In the genomic region with DNA sequence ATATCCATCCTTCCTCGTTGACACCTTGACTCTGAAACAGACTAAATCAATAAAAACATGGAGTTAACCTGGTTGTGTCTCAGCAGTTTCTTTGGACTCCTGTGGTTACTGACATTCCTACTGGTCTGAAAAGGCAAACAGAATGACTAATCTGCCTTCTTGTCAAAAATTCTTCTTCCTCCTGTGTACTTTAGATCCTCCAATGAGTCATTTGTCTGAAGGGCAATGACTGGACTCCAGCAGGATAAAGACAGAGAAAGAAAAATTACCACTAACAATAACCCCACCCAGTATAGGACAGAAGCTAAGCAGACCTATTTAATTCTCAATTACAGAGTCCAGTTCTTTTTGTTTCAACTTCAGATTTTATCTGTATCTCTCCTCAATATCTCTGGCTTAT, we compare ENCODE assay signal across 32 mouse cellular contexts. TPM values are rescaled to one million over a fixed set of nuclear protein-coding genes. Genes with fewer than 3 reads are reported as not detected.
DNase-seq lines count a peak whose midpoint lies in the region; ATAC-seq and TF ChIP-seq lines count a peak whose summit lies in the region.
"Had no signal": no experiment of that assay in that cellular context is flagged by ENCODE, and none has a peak within 500 bp of the region (broad histone marks: within the 10 kb centered on the region; RNA-seq: fewer than 3 reads in every experiment).

No protein-coding gene starts in this region.

- no peaks in the 10 kb centered on the region for H3K27me3 ChIP-seq in thymus, adult 2 months (ENCODE audit: control insufficient read depth, insufficient read depth, low read length)
- peaks cover 5% of the 10 kb centered on the region; the same call in 1 of the 2 replicates for H3K27me3 ChIP-seq in intestine, postnatal 0 days (replicated peaks; ENCODE audit: control insufficient read depth, insufficient read depth, low read length)
- no peaks in the 10 kb centered on the region for H3K27me3 ChIP-seq in forebrain, postnatal 0 days (ENCODE audit: insufficient read depth, low read length)
- H3K27me3 ChIP-seq in kidney, embryonic 15.5 days: peaks cover 10% of the 10 kb centered on the region
- H3K27me3 ChIP-seq: midbrain, embryonic 15.5 days; stomach, embryonic 15.5 days had no signal

- 80% methylated on average over 1 of the region's 1 CpGs for WGBS in thymus, adult 2 months
- 38% methylated on average over 1 of the region's 1 CpGs for WGBS in intestine, postnatal 0 days
- WGBS in forebrain, postnatal 0 days: 61% methylated on average over 1 of the region's 1 CpGs
- WGBS in kidney, embryonic 15.5 days: 67% methylated on average over 1 of the region's 1 CpGs

- DNase-seq in CD4-positive, CD25-positive, alpha-beta regulatory T cell, adult 2 months (ENCODE audit: low read depth, low spot score): peak; percentile 19
- DNase-seq in thymus, adult 2 months: no peak
- DNase-seq in thymus, postnatal 25 days: no peak
- DNase-seq in kidney, postnatal 25 days: no peak
- no peak for DNase-seq in forebrain, postnatal 0 days
- DNase-seq: adrenal gland, postnatal 14 days; cerebellum, adult 11 months; cerebellum, postnatal 10 days; gastrocnemius, postnatal 10 days; kidney, adult 11 months; layer of hippocampus, adult 9-11 months; lung, embryonic 14.5 days; lung, postnatal 14 days had no signal

- ATAC-seq in CD4-positive, CD25-positive, alpha-beta regulatory T cell, adult 4 months: no peak
- peak; percentile 45; the same call in 1 of the 2 replicates for ATAC-seq in intestine, postnatal 0 days
- no peak for ATAC-seq in forebrain, postnatal 0 days
- no peak for ATAC-seq in kidney, embryonic 15.5 days (replicated peaks; ENCODE audit: low FRiP score)
- ATAC-seq: hindbrain, embryonic 16.5 days; midbrain, embryonic 15.5 days had no signal

- H3K4me1 ChIP-seq in thymus, adult 2 months (replicated peaks; ENCODE audit: control insufficient read depth, insufficient read depth, low read length): peaks cover 3% of the 10 kb centered on the region
- no peaks in the 10 kb centered on the region for H3K4me1 ChIP-seq in intestine, postnatal 0 days (replicated peaks; ENCODE audit: control insufficient read depth, insufficient read depth, low read length)
- peaks cover 4% of the 10 kb centered on the region; the same call in 1 of the 2 replicates for H3K4me1 ChIP-seq in forebrain, postnatal 0 days (ENCODE audit: insufficient read depth)
- 0 out of 2 replicates have a peak, but pooled peaks cover 3% of the 10 kb centered on the region for H3K4me1 ChIP-seq in kidney, embryonic 15.5 days
- H3K4me1 ChIP-seq: limb, embryonic 12.5 days; liver, embryonic 15.5 days; stomach, embryonic 15.5 days had no signal

- H3K9me3 ChIP-seq in intestine, postnatal 0 days (ENCODE audit: control insufficient read depth): no peaks in the 10 kb centered on the region
- no peaks in the 10 kb centered on the region for H3K9me3 ChIP-seq in forebrain, postnatal 0 days (ENCODE audit: low read length)
- H3K9me3 ChIP-seq in kidney, embryonic 15.5 days (replicated peaks): no peaks in the 10 kb centered on the region
- H3K9me3 ChIP-seq: forebrain, embryonic 12.5 days; G1E; limb, embryonic 12.5 days; liver, embryonic 15.5 days; midbrain, embryonic 15.5 days; neural tube, embryonic 13.5 days; stomach, embryonic 15.5 days had no signal

- no peak for TF ChIP-seq CTCF in thymus, adult 2 months (IDR thresholded peaks at IDR 0.05; ENCODE audit: borderline replicate concordance, control insufficient read depth, extremely low read depth, insufficient read depth, low read length, poor library complexity)
- TF ChIP-seq CTCF in intestine, postnatal 0 days (IDR thresholded peaks at IDR 0.05; ENCODE audit: low read depth): no peak
- no peak for TF ChIP-seq CTCF in forebrain, postnatal 0 days (IDR thresholded peaks at IDR 0.05; ENCODE audit: low read depth)

- no peak overlapping the region for H3K4me3 ChIP-seq in thymus, adult 2 months (ENCODE audit: control insufficient read depth, insufficient read depth, low read length)
- H3K4me3 ChIP-seq in intestine, postnatal 0 days (ENCODE audit: low read depth, low read length): no peak overlapping the region
- H3K4me3 ChIP-seq in forebrain, postnatal 0 days (ENCODE audit: low read depth, low read length): no peak overlapping the region
- H3K4me3 ChIP-seq in kidney, embryonic 15.5 days (replicated peaks): no peak overlapping the region
- H3K4me3 ChIP-seq: forebrain, embryonic 12.5 days; limb, embryonic 12.5 days; liver, embryonic 15.5 days; midbrain, embryonic 15.5 days; neural tube, embryonic 13.5 days; stomach, embryonic 15.5 days had no signal

- H3K9ac ChIP-seq in intestine, postnatal 0 days (ENCODE audit: low read depth, low read length): no peak overlapping the region
- H3K9ac ChIP-seq in forebrain, postnatal 0 days: no peak overlapping the region
- H3K9ac ChIP-seq in kidney, embryonic 15.5 days: no peak overlapping the region
- H3K9ac ChIP-seq: forebrain, embryonic 12.5 days; limb, embryonic 12.5 days; liver, embryonic 15.5 days; lung, embryonic 14.5 days; midbrain, embryonic 15.5 days; neural tube, embryonic 13.5 days; stomach, embryonic 15.5 days had no signal

- no peak for TF ChIP-seq POLR2A in thymus, adult 2 months (IDR thresholded peaks at IDR 0.05; ENCODE audit: control insufficient read depth, extremely low read depth, insufficient read depth, low read length, poor library complexity)

- H3K4me2 ChIP-seq in intestine, postnatal 0 days (replicated peaks; ENCODE audit: low read depth): no peak overlapping the region
- no peak overlapping the region for H3K4me2 ChIP-seq in forebrain, postnatal 0 days (ENCODE audit: low read depth)
- no peak overlapping the region for H3K4me2 ChIP-seq in kidney, embryonic 15.5 days
- H3K4me2 ChIP-seq: forebrain, embryonic 12.5 days; limb, embryonic 12.5 days; liver, embryonic 15.5 days; lung, embryonic 14.5 days; midbrain, embryonic 15.5 days; neural tube, embryonic 13.5 days; stomach, embryonic 15.5 days had no signal

- H3K36me3 ChIP-seq in thymus, adult 2 months (ENCODE audit: control insufficient read depth, insufficient read depth, low read length): peaks cover 58% of the 10 kb centered on the region
- H3K36me3 ChIP-seq in intestine, postnatal 0 days (ENCODE audit: control insufficient read depth, insufficient read depth): no peaks in the 10 kb centered on the region
- no peaks in the 10 kb centered on the region for H3K36me3 ChIP-seq in forebrain, postnatal 0 days (ENCODE audit: insufficient read depth)
- no peaks in the 10 kb centered on the region for H3K36me3 ChIP-seq in kidney, embryonic 15.5 days
- H3K36me3 ChIP-seq: forebrain, embryonic 12.5 days; G1E; limb, embryonic 12.5 days; liver, embryonic 15.5 days; midbrain, embryonic 15.5 days; neural tube, embryonic 13.5 days; stomach, embryonic 15.5 days had no signal

- H3K27ac ChIP-seq in thymus, adult 2 months (ENCODE audit: control insufficient read depth, insufficient read depth, low read length): peak overlapping the region; percentile 100; the same call in 1 of the 2 replicates
- H3K27ac ChIP-seq in intestine, postnatal 0 days (ENCODE audit: low read depth, low read length): no peak overlapping the region
- no peak overlapping the region for H3K27ac ChIP-seq in forebrain, postnatal 0 days (ENCODE audit: low read depth, low read length)
- no peak overlapping the region for H3K27ac ChIP-seq in kidney, embryonic 15.5 days
- H3K27ac ChIP-seq: forebrain, embryonic 12.5 days; limb, embryonic 12.5 days; liver, embryonic 15.5 days; midbrain, embryonic 15.5 days; neural tube, embryonic 13.5 days; stomach, embryonic 15.5 days had no signal

RNA-seq across cellular contexts. Expression of a gene that starts 26.7 kb away (rescaled TPM):
- 1 to 10 TPM; 2.0 to 3.1 TPM for polyA plus RNA-seq in CD4-positive, CD25-positive, alpha-beta regulatory T cell, adult 4 months (2017; shearing (Covaris generic))
- polyA plus RNA-seq in thymus, adult 2 months (2012; rRNA removed): 9.8 and 13.8 TPM in 2 replicates
- polyA plus RNA-seq in intestine, postnatal 0 days (2015; fragmentation: Nextera tagmentation; extraction: Ambion mirVana): 10.5 and 17.9 TPM in 2 replicates
- total RNA-seq in forebrain, postnatal 0 days (2014; rRNA removed): not detected in 2 replicates
- not detected in 2 replicates for polyA plus RNA-seq in forebrain, postnatal 0 days (2015; fragmentation: Nextera tagmentation; extraction: Ambion mirVana)
- polyA plus RNA-seq in kidney, embryonic 15.5 days (2015; fragmentation: Nextera tagmentation; extraction: Ambion mirVana): not detected in 2 replicates
- total RNA-seq: common myeloid progenitor, adult 5-6 weeks; G1E; gastrocnemius, postnatal 10 days; heart, postnatal 25 days; left cerebral cortex, adult 18-20 months; left cerebral cortex, postnatal 14 days had no signal
- polyA plus RNA-seq: embryonic facial prominence, embryonic 14.5 days; forebrain, embryonic 12.5 days; G1E; heart, embryonic 14.5 days; hindbrain, embryonic 11.5 days; hindbrain, embryonic 16.5 days; kidney, embryonic 16.5 days; limb, embryonic 12.5 days; lung, embryonic 14.5 days; midbrain, embryonic 15.5 days; neural tube, embryonic 13.5 days had no signal

RNA-seq across cellular contexts. Expression of a gene that starts 57.0 kb away (rescaled TPM):
- 10 to 100 TPM; 12.2 to 16.1 TPM for polyA plus RNA-seq in CD4-positive, CD25-positive, alpha-beta regulatory T cell, adult 4 months (2017; shearing (Covaris generic))
- polyA plus RNA-seq in thymus, adult 2 months (2012; rRNA removed): 277 and 293 TPM in 2 replicates
- 2.7 and 2.8 TPM in 2 replicates for polyA plus RNA-seq in intestine, postnatal 0 days (2015; fragmentation: Nextera tagmentation; extraction: Ambion mirVana)
- 47.6 and 58.4 TPM in 2 replicates for total RNA-seq in forebrain, postnatal 0 days (2014; rRNA removed)
- polyA plus RNA-seq in forebrain, postnatal 0 days (2015; fragmentation: Nextera tagmentation; extraction: Ambion mirVana): 31.6 and 34.6 TPM in 2 replicates
- 13.2 and 15.0 TPM in 2 replicates for polyA plus RNA-seq in kidney, embryonic 15.5 days (2015; fragmentation: Nextera tagmentation; extraction: Ambion mirVana)
